Mouse (Mus musculus): ENCODE measurements around the gene Zfp953.
A peak's percentile ranks its signal among the peaks of the same experiment; 100 is the strongest.
"Not testable (repeated sequence)": the region's sequence is repeated elsewhere in the genome, so short reads cannot be mapped to it uniquely, and the experiment has no call there.

Gene Zfp953

DNA sequence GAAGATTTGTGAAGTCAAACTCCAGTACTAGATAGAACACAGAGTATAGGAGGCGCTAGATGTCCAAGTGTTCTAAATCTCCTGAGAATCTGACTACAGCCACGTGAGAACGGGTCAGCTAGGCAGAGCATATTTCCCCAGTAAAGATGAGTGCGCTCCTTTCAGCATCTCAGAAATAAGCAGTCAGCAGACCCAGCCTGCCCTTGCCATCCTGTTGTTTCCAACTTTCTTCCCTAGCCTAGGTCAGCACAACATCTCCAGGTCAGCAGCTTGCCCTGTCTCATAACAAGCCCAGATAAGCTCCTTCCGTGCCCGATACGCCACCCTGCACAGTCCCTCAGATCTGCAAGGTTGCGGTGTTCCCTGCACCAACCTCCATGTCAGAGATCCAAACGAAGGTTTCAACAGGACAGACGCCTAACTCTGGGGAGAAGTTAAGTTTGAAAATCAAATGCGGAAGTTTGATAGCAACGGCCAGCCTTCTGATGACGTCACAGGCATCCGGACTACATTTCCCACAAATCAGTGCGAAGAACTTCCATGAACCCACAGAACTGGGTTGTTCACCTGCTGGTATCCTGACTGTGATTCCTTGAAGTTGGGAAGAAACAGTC, at the start of gene Zfp953, which contains the start of gene Gm28044:
TSS of gene Zfp953 (minus strand) at position 475 of the 614 bp plus-strand sequence.
TSS of gene Gm28044 (minus strand) at position 406 of the 614 bp plus-strand sequence.
- DNase-seq = peak; percentile 90

DNA sequence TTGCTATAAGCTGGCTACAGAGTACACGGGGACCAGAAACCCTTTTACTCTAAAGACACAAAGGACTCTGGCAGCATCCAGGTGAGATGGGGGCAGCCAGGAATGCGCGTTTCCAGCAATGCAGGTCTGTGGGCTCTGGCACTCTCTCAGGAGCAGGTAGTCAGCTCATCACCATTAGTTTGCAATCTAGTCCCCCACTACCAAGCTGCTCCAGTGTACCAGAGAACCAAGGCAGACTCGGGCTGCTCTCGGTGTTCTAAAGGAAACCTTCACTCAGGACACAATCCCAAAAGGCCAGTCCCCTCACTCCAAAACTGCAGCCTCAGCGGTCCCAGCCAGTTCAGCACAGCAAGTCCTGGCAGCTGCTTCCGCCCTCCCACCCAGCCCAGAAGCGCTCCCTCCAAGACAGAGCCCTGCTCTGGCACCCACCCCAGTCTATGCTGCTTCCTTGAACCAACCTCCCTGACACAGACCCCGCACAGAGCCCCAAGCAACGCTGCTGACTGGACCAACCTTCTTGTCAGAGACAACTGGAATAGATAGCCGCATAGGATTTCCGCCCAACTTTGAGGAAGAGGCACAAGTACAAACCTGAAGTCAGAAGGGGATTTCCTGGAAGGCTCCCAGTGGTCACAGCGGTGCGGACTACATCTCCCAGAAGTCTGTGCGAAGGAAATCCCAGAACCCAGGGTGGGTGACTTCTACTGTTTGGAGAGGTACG, 38.9 kb upstream of the Zfp953 start, which contains the start of gene Zfp429:
TSS of gene Zfp429 (minus strand) at position 637 of the 721 bp plus-strand sequence.
- DNase-seq = peak; percentile 61

DNA sequence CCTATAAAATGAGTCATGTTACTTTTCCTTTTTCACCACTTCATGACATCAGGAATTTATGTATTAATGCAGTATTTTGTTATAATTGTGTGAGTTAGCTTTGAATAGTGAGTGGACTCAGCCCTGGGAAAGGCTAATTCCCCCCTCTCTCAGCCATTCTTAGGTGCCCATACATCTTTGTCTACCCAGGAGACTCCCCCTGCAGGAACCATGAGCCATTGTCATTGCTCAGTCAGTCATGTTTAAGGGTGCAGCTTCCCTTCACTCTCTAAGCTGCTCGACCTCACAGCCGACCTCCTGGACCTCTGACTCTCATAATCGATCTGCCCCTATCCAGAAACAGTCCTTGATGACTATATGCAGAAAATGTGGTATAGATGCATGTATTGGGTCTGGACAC, 15.8 kb upstream of the Zfp953 start:
- not testable (repeated sequence) for DNase-seq

DNA sequence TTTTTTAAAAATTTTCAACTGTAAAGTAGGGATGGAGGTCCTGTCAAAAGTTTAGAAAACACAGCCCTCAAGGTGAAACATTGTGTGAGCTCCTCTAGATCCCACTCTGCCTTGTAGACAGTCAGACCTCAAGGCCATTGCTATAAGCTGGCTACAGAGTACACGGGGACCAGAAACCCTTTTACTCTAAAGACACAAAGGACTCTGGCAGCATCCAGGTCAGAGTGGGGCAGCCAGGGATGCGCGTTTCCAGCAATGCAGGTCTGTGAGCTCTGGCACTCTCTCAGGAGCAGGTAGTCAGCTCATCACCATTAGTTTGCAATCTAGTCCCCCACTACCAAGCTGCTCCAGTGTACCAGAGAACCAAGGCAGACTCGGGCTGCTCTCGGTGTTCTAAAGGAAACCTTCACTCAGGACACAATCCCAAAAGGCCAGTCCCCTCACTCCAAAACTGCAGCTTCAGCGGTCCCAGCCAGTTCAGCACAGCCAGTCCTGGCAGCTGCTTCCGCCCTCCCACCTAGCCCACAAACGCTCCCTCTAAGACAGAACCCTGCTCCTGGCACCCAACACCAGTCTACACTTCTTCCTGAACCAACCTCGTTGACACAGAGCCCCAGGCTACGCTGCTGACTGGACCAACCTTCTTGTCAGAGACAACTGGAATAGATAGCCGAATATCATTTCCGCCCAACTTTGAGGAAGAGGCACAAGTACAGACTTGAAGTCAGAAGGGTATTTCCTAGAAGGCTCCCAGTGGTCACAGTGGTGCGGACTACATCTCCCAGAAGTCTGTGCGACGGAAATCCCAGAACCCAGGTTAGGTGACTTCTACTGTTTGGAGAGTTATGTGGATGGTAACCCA, 14.9 kb upstream of the Zfp953 start, which contains the start of the genes Gm28041 and Zfp456:
TSS of gene Gm28041 (minus strand) at position 684 of the 862 bp plus-strand sequence.
TSS of gene Zfp456 (minus strand) at position 761 of the 862 bp plus-strand sequence.
- peak; percentile 56 for DNase-seq

DNA sequence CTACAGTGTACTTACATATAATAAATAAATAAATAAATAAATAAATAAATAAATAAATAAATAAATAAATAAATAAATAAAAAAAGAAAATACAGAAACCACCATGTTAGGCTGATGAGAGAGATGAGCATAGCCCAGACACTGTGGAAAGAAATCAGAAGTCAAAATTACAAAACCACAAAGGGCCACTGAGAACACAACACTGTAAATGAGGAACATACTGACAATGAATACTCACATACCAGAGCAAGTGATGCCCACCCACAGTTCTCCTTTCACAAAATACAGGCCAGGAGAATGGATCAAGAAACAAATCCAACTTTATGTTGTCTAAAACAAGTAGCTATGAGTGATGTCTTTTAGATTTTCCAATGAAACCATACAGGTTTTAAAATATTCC, 8.6 kb downstream of the Zfp953 start:
- no peak for DNase-seq

DNA sequence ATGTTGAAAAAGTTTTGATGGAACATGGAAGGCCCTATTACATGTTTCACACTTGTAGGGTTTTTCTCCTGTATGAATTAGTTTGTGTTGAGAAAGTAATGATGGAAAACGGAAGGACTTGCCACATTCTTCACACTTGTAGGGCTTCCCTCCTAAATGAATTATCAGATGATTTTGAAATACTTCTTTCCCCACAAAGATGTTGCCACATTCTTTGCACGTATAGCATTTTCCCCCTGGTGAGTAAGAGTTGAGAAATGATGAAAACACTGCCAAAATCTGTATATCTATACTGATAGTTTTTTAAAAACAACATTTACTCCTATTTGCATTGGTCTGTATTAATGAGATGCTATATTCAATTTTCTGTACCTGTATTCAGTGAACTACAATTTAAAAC, 17.0 kb downstream of the Zfp953 start:
- DNase-seq = no peak

DNA sequence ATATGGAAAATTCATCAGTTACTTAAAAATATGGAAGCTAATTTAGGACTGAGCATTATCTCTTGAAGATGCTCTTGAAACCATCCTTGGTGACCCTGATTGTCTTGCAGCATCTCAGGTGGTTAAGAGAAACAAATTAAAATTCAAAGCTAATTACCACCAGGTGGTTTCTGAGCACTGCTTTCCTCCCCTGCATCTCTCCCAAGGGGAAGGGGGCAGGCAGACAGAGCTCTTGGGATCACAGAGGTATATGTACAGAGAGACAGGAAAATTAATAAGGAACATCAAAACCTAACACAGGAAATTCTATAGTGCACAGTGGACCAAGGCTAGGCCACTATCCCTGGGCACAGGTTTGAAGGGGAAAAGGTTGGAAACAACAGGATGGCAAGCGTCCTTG, 27.5 kb downstream of the Zfp953 start:
- no peak for DNase-seq

DNA sequence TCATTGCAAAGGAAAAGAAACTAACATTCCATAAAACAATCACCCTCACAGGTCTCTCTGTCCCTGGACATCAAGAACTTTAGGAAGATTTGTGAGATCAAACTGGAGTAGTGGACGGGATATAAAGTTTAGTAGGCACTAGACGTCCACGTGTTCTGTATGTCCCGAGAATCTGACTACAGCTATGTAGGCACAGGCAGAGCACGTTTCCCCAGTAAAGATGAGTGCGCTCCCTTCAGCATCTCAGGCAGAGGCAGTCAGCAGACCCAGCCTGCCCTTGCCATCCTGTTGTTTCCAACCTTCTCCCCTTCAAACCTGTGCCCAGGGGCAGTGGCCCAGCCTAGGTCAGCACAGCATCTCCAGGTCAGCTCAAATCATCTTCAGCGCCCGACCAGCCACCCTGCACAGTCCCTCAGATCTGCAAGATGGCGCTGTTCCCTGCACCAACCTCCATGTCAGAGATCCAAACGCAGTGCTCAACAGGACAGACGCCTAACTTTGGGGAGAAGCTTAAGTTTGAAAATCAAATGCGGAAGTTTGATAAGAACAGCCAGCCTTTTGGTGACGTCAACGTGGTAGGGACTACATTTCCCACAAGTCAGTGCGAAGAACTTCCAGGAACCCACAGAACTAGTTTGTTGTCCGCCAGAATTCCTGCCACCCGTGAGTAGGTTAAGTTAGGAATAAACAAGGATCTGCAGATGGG, 28.2 kb downstream of the Zfp953 start, which contains the start of gene Zfp595:
TSS of gene Zfp595 (minus strand) at position 552 of the 706 bp plus-strand sequence.
- peak; percentile 90 for DNase-seq

DNA sequence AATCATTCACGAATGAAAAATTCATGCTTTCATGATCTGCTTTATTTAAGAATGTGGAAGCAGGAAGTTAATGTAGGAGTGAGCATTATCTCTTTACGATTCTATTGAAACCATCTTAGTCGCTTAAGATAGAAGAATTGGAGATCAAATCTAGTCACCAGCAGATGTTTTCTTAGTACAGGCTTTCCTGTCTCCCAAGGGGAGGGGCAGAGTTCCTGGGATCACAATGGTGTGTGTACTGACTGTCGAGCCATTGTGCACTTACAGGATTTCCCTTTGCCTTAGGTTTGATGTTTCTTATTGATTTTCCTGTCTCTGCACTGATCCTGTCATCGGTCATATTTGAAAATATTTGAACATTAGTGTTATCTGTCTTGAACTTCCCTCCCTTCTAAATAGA, 53.7 kb downstream of the Zfp953 start:
- DNase-seq = no peak

DNA sequence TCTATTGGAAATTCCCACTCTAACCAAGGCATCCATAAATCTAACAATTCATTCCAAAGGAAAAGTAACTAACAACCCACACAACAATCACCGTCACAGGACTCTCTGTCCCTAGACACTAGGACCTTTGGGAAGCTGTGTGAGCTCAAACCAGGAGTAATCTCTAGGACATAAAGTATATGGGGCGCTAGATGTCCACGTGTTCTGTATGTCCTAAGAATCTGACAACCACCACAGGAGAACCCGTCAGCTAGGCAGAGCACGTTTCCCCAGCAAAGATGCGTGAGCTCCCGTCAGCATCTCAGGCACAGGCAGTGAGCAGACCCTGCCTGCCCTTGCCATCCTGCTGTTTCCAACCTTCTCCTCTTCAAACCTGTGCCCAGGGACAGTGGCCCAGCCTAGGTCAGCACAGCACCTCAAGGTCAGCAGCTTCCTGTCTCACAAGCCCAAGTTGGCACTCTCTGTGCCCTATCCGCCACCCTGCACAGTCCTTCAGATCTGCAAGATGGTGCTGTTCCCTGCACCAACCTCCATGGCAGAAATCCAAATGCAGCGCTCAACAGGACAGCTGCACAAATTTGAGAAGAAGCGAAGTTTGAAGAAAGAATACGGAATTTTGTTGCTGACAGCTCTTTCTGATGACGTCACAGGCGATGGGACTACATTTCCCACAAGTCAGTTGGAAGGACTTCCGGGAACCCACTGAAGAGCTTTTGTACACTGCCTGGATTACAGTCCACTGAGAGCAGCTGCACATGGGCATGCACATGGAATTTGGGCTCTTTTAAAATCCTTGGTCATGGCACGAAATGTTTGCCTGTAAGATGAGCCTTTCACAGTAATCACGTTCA, 54.4 kb downstream of the Zfp953 start, which contains the start of gene Zfp457:
TSS of gene Zfp457 (minus strand) at position 664 of the 851 bp plus-strand sequence.
- DNase-seq = peak; percentile 95
